Mouse (Mus musculus) intestine, embryonic 16.5 days (tissue): ENCODE data around the gene Med26. TPM values are rescaled to one million over a fixed set of nuclear protein-coding genes. Genes with fewer than 3 reads are reported as not detected.
A peak's percentile ranks its signal among the peaks of the same experiment; 100 is the strongest.

Experiments
- ATAC-seq: fragments of 200-750 bp; cut with Nextera tagmentation; 2 replicates; pipeline ENCODE4 v1.8.0; 2017; ENCODE audit warnings: moderate TSS enrichment, moderate library complexity
- H3K27ac ChIP-seq: fragments of 300-500 bp; sonication (generic); 2 replicates; pipeline ENCODE4 v1.5.1; 2014; ENCODE audit warnings: mild to moderate bottlenecking, low read length
- H3K27me3 ChIP-seq: fragments of 300-500 bp; sonication (generic); replicated peaks from 2 replicates; pipeline ENCODE4 v1.6.1; 2014; ENCODE audit warnings: low read length, control low read depth, mixed read lengths; ENCODE audit not compliant: control insufficient read depth, insufficient read depth
- H3K36me3 ChIP-seq: fragments of 300-500 bp; sonication (generic); 2 replicates; pipeline ENCODE4 v1.6.1; 2014; ENCODE audit warnings: low read length, control low read depth; ENCODE audit not compliant: control insufficient read depth, insufficient read depth
- H3K4me1 ChIP-seq: fragments of 300-500 bp; sonication (generic); 2 replicates; pipeline ENCODE4 v1.6.1; 2014; ENCODE audit warnings: low read length, control low read depth, mixed read lengths; ENCODE audit not compliant: control insufficient read depth, insufficient read depth
- H3K4me2 ChIP-seq: fragments of 300-500 bp; sonication (generic); 2 replicates; pipeline ENCODE4 v1.6.1; 2014; ENCODE audit warnings: low read depth, low read length, control low read depth
- H3K4me3 ChIP-seq: fragments of 300-500 bp; sonication (generic); 2 replicates; pipeline ENCODE4 v1.5.1; 2014; ENCODE audit warnings: mild to moderate bottlenecking, low read length
- H3K9ac ChIP-seq: fragments of 300-500 bp; sonication (generic); 2 replicates; pipeline ENCODE4 v1.6.1; 2014; ENCODE audit warnings: low read depth, low read length
- H3K9me3 ChIP-seq: fragments of 300-500 bp; sonication (generic); 2 replicates; pipeline ENCODE4 v1.6.1; 2016; ENCODE audit warnings: low read length, control low read depth; ENCODE audit not compliant: control insufficient read depth
- WGBS: fragments of 180-500 bp; shearing (Covaris S2); extraction: QIAGEN DNeasy Blood & Tissue Kit; methylation state at CpG from one replicate; pipeline ENCODE4 v1.1.7; 2014; 5-methylcytosine and 5-hydroxymethylcytosine counted together
- polyA plus RNA-seq: library from polyadenylated mRNA; unstranded; fragments of >200 nt; fragmentation: Nextera tagmentation; extraction: Ambion mirVana; gene quantifications from 2 replicates; pipeline ENCODE4 v1.2.1, GENCODE M21; 2015

Med26 gene
- 13.5 and 14.2 TPM in 2 replicates for polyA plus RNA-seq

DNA sequence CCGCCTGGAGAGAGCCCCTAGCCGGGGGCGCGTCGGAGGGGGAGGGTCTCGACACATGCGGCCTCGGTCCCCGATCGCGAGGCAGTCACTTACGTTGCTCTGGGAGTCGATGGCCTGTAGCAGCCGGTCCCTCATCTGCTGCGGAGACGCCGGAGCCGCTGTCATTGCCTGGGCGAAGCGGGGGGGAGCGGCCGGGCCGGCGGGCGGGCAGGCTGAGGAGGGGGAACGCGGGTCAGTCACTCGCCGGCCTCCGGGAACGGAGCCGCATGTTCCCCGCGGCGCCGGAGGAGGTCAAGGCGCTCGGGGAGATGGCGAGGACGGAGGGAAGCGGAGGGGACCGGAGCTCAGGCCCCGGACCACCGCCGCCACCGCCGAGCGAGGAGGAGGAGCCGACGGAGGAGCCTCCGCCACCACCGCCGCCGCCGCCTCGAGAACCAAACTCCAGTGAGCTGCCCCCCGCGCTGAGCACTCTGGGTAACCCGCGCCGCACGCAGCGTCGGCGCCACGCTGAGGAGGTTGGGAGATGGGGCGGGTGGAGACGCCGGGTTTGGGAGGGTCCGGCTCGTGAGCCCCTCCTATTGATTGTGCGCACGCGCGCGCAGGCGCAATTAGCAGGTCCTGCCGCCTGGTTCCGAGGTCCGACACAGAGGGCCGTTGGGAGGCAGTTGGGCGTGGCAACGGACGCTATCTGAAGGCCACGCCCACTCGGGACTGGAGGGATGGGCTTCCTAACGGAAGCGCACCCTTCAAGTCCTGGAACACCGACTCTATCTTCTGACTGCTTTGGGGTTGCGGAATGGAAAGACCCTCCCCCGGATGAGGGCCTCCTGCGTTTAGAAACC is at the start of gene Med26:
Gene Med26 (minus strand): TSS at position 469 of the 842 bp plus-strand sequence.
- peaks cover 12% of the 10 kb centered on the region; the same call in 1 of the 2 replicates for H3K4me1 ChIP-seq
- WGBS: under 1% methylated on average over 86 of the region's 92 CpGs

DNA sequence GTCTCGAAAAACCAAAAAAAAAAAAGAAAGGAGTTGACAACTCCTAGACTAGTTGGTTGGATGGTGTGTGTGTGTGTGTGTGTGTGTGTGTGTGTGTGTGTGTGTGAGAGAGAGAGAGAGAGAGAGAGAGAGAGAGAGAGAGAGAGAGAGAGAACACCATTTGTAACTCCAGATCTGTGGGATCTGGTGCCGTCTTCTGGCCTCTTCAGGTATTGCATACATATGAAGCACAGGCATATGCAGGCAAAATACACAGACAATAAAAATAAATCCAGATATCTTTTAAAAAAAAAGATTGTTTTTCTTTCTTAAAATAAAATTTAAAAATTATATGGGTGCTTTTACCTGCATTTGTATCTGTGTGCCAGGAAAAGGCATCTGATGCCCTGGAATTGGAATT is 42.1 kb upstream of the Med26 start:
- Histone ChIP-seq H3K4me3 (no peak overlapping the region), H3K27me3 (no peaks in the 10 kb centered on the region), H3K4me1 (no peaks in the 10 kb centered on the region), H3K9ac (no peak overlapping the region), H3K4me2 (no peak overlapping the region), H3K9me3 (no peaks in the 10 kb centered on the region), H3K36me3 (no peaks in the 10 kb centered on the region), H3K27ac (no peak overlapping the region)
- 49% methylated on average over 2 of the region's 2 CpGs for WGBS
- no peak for ATAC-seq

More for the DNA sequence above, at the start of gene Med26:
- no peaks in the 10 kb centered on the region for H3K36me3 ChIP-seq
- ATAC-seq: peak; percentile 97
- H3K9me3 ChIP-seq: no peaks in the 10 kb centered on the region
- H3K4me3 ChIP-seq: peak within 1 kb of the TSS; percentile 87
- H3K27me3 ChIP-seq: no peaks in the 10 kb centered on the region
- H3K27ac ChIP-seq: peak within 1 kb of the TSS; percentile 94
- H3K9ac ChIP-seq: peak within 1 kb of the TSS; percentile 93
- peak within 1 kb of the TSS; percentile 77 for H3K4me2 ChIP-seq

DNA sequence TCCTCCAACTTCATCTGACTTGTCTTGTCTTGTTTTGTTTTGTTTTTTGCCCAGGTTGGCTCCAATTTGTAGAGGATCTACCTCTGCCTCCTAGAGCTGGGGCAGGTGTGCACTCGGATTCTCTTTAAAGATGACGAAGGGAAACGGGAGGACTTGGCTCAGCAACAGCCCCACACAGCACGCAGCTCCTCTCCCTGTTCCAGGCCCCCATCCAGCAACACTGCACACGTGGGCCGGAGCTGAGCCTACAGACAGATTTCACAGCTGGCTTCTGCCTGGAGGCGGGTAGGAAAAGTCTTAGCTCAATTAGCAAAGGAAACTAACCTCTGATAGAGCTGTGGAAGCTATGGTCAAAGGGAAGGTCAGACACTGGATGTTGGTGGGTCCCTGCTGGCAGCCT is 41.2 kb upstream of the Med26 start:
- Histone ChIP-seq H3K27me3 (no peaks in the 10 kb centered on the region), H3K4me1 (no peaks in the 10 kb centered on the region), H3K9me3 (no peaks in the 10 kb centered on the region), H3K4me2 (no peak overlapping the region), H3K4me3 (no peak overlapping the region), H3K36me3 (no peaks in the 10 kb centered on the region), H3K27ac (no peak overlapping the region), H3K9ac (no peak overlapping the region)
- ATAC-seq: no peak
- 79% methylated on average over 7 of the region's 7 CpGs for WGBS

- Histone ChIP-seq H3K9ac (no peak overlapping the region), H3K9me3 (no peaks in the 10 kb centered on the region), H3K4me1 (no peaks in the 10 kb centered on the region), H3K36me3 (no peaks in the 10 kb centered on the region), H3K27me3 (no peaks in the 10 kb centered on the region), H3K4me2 (no peak overlapping the region), H3K27ac (no peak overlapping the region), H3K4me3 (no peak overlapping the region)
- ATAC-seq: no peak
- WGBS: 89% methylated on average over 10 of the region's 10 CpGs
Observed at GRCm38 (mm10) chr8:72588865-72589264, 40.8 kb upstream of the Med26 start.

- Histone ChIP-seq H3K36me3 (no peaks in the 10 kb centered on the region), H3K4me2 (no peak overlapping the region), H3K27me3 (no peaks in the 10 kb centered on the region), H3K9ac (no peak overlapping the region), H3K4me3 (no peak overlapping the region), H3K9me3 (no peaks in the 10 kb centered on the region), H3K4me1 (no peaks in the 10 kb centered on the region), H3K27ac (no peak overlapping the region)
- WGBS: 71% methylated on average over 6 of the region's 6 CpGs
- ATAC-seq: no peak
Observed at GRCm38 (mm10) chr8:72587806-72588205, 39.7 kb upstream of the Med26 start.

DNA sequence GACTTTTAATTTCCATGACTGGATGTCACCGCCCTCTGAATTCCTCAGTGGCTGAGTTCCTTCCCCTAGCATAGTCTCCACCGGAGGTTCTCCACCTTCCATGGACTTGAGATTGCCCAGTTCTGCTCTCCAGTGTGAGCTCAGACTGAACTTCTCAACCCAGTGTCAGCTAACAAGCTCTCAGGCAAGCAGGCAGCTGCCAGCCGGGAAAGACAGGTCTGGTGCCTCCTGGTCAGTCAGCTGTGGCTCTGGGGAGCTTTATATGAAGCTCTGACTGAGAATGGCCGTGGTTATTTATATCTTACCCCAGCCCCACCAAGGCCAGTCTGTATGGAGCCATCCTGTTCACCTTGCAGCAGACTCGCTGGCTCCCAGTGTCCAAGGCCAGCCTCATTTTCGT is 36.3 kb upstream of the Med26 start:
- H3K4me2 ChIP-seq: no peak overlapping the region
- no peaks in the 10 kb centered on the region for H3K4me1 ChIP-seq
- H3K27me3 ChIP-seq: no peaks in the 10 kb centered on the region
- no peak overlapping the region for H3K9ac ChIP-seq
- no peaks in the 10 kb centered on the region for H3K9me3 ChIP-seq
- no peaks in the 10 kb centered on the region; the same call in 1 of the 2 replicates for H3K36me3 ChIP-seq
- 70% methylated on average over 6 of the region's 6 CpGs for WGBS
- H3K4me3 ChIP-seq: no peak overlapping the region
- H3K27ac ChIP-seq: no peak overlapping the region
- ATAC-seq: no peak

- no peak overlapping the region for H3K4me3 ChIP-seq
- no peak for ATAC-seq
- H3K27ac ChIP-seq: no peak overlapping the region
- no peaks in the 10 kb centered on the region for H3K9me3 ChIP-seq
- H3K36me3 ChIP-seq: no peaks in the 10 kb centered on the region; the same call in 1 of the 2 replicates
- no peaks in the 10 kb centered on the region for H3K4me1 ChIP-seq
- no peaks in the 10 kb centered on the region for H3K27me3 ChIP-seq
- H3K9ac ChIP-seq: no peak overlapping the region
- no peak overlapping the region for H3K4me2 ChIP-seq
- 75% methylated on average over 7 of the region's 7 CpGs for WGBS
Observed at GRCm38 (mm10) chr8:72583056-72583771, 35.1 kb upstream of the Med26 start.

DNA sequence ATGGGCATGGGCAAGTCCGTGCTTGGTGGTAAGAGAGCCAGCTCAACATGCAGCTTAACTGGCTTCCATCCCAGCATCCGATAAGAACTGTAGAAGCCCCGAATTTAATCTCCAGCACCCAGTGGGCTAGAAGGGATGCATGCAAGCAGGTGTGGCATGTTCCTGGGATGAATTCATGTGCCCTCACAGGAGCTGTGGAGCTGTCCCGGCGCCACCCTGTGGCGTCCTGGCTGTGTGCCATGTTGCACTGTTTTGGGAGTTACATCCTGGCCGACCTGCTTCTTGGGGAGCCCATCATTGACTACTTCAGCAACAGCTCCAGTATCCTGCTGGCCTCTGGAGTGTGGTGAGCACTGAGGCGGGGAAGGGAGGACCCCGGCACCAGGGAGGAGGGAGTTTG is 31.3 kb upstream of the Med26 start:
- H3K9me3 ChIP-seq: no peaks in the 10 kb centered on the region
- no peaks in the 10 kb centered on the region for H3K27me3 ChIP-seq
- no peaks in the 10 kb centered on the region; the same call in 1 of the 2 replicates for H3K36me3 ChIP-seq
- ATAC-seq: no peak
- no peak overlapping the region for H3K4me2 ChIP-seq
- H3K4me3 ChIP-seq: no peak overlapping the region
- 76% methylated on average over 9 of the region's 9 CpGs for WGBS
- H3K4me1 ChIP-seq: no peaks in the 10 kb centered on the region
- no peak overlapping the region for H3K9ac ChIP-seq
- H3K27ac ChIP-seq: no peak overlapping the region

GRCm38 (mm10) chr8:72577941-72578340 is 29.9 kb upstream of the Med26 start:
- WGBS: 46% methylated on average over 1 of the region's 1 CpGs
- H3K9ac ChIP-seq: no peak overlapping the region
- H3K4me1 ChIP-seq: 0 out of 2 replicates have a peak, but pooled peaks cover under 1% of the 10 kb centered on the region
- ATAC-seq: no peak
- H3K4me2 ChIP-seq: no peak overlapping the region
- H3K36me3 ChIP-seq: no peaks in the 10 kb centered on the region; the same call in 1 of the 2 replicates
- no peaks in the 10 kb centered on the region for H3K27me3 ChIP-seq
- H3K9me3 ChIP-seq: no peaks in the 10 kb centered on the region
- H3K27ac ChIP-seq: no peak overlapping the region
- H3K4me3 ChIP-seq: no peak overlapping the region
